Mouse (Mus musculus) limb, embryonic 14.5 days (tissue): ENCODE measurements around the gene Epha8. TPM values are rescaled to one million over a fixed set of nuclear protein-coding genes. Genes with fewer than 3 reads are reported as not detected.

Source experiments
- ATAC-seq: fragments of 200-750 bp; cut with Nextera tagmentation; 2 replicates; pipeline ENCODE4 v1.8.0; 2017; ENCODE audit warnings: low read depth, moderate number of reproducible peaks, moderate TSS enrichment; ENCODE audit not compliant: low FRiP score
- DNase-seq: peaks from one replicate; pipeline ENCODE4 v3.0.0-alpha.2; 2015; ENCODE audit warnings: low spot score
- H3K27ac ChIP-seq: fragments of 300-500 bp; sonication (generic); replicated peaks from 2 replicates; pipeline ENCODE4 v1.5.1; 2014; ENCODE audit warnings: low read depth, mild to moderate bottlenecking, low read length, moderate library complexity, mixed read lengths
- H3K27me3 ChIP-seq: fragments of 300-500 bp; sonication (generic); 2 replicates; pipeline ENCODE4 v1.6.1; 2014; ENCODE audit warnings: low read length, mixed read lengths; ENCODE audit not compliant: control insufficient read depth, insufficient read depth
- H3K36me3 ChIP-seq: fragments of 300-500 bp; sonication (generic); 2 replicates; pipeline ENCODE4 v1.6.1; 2014; ENCODE audit warnings: mild to moderate bottlenecking, low read length, moderate library complexity, mixed read lengths; ENCODE audit not compliant: control insufficient read depth, insufficient read depth
- H3K4me1 ChIP-seq: fragments of 300-500 bp; sonication (generic); 2 replicates; pipeline ENCODE4 v1.6.1; 2014; ENCODE audit warnings: antibody characterized with exemption, low read length, mixed read lengths; ENCODE audit not compliant: control insufficient read depth, insufficient read depth
- H3K4me2 ChIP-seq: fragments of 300-500 bp; sonication (generic); replicated peaks from 2 replicates; pipeline ENCODE4 v1.6.1; 2014; ENCODE audit warnings: low read depth, mild to moderate bottlenecking, low read length, moderate library complexity; ENCODE audit not compliant: severe bottlenecking
- H3K4me3 ChIP-seq: fragments of 300-500 bp; sonication (generic); replicated peaks from 2 replicates; pipeline ENCODE4 v1.5.1; 2014; ENCODE audit warnings: low read length
- H3K9ac ChIP-seq: fragments of 300-500 bp; sonication (generic); 2 replicates; pipeline ENCODE4 v1.6.1; 2014; ENCODE audit warnings: mild to moderate bottlenecking, low read depth, low read length, moderate library complexity; ENCODE audit not compliant: severe bottlenecking
- H3K9me3 ChIP-seq: fragments of 300-500 bp; sonication (generic); 2 replicates; pipeline ENCODE4 v1.6.1; 2016; ENCODE audit warnings: low read length; ENCODE audit not compliant: control insufficient read depth
- POLR2A ChIP-seq: fragments of 200-500 bp; IDR thresholded peaks from 2 replicates; pipeline ENCODE4 v1.8.0; 2012; ENCODE audit warnings: inconsistent platforms, mild to moderate bottlenecking, moderate library complexity, borderline replicate concordance; ENCODE audit not compliant: insufficient read depth, insufficient read length; ENCODE audit errors: extremely low read depth
- WGBS: fragments of 180-500 bp; shearing (Covaris S2); extraction: QIAGEN DNeasy Blood & Tissue Kit; methylation state at CpG from one replicate; pipeline ENCODE4 v1.1.7; 2014; 5-methylcytosine and 5-hydroxymethylcytosine counted together
- polyA plus RNA-seq, 2 experiments: library from polyadenylated mRNA; depleted of rRNA in 1 of 2; stranded (reverse) in 1 of 2; unstranded in 1 of 2; fragments of >200 nt; fragmentation: Nextera tagmentation in 1 of 2; extraction: Ambion mirVana in 1 of 2; gene quantifications; 2 replicates each; pipeline versions ENCODE4 v1.2.1 to v1.2.3; 2012 to 2014

Gene Epha8
- polyA plus RNA-seq, 2 experiments: 1.8 to 6.0 TPM

- no peaks in the 10 kb centered on the region for H3K36me3 ChIP-seq
- H3K4me1 ChIP-seq: no peaks in the 10 kb centered on the region
- H3K4me2 ChIP-seq: no peak overlapping the region
- TF ChIP-seq POLR2A: no peak
- no peaks in the 10 kb centered on the region for H3K9me3 ChIP-seq
- no peak overlapping the region for H3K9ac ChIP-seq
- no peak for ATAC-seq
- no peak for DNase-seq
- peaks cover 67% of the 10 kb centered on the region for H3K27me3 ChIP-seq
- no peak overlapping the region for H3K27ac ChIP-seq
- H3K4me3 ChIP-seq: no peak overlapping the region
Measured at GRCm38 (mm10) chr4:136907809-136908208, 48.8 kb downstream of the Epha8 start.

GRCm38 (mm10) chr4:136907033-136907432, 49.6 kb downstream of the Epha8 start:
- Histone ChIP-seq H3K4me2 (no peak overlapping the region), H3K27ac (no peak overlapping the region), H3K9ac (no peak overlapping the region), H3K4me3 (no peak overlapping the region), H3K4me1 (no peaks in the 10 kb centered on the region), H3K9me3 (no peaks in the 10 kb centered on the region), H3K36me3 (no peaks in the 10 kb centered on the region), H3K27me3 (peaks cover 62% of the 10 kb centered on the region)
- ATAC-seq (no peak), DNase-seq (peak; percentile 88)
- 12% methylated on average over 7 of the region's 7 CpGs for WGBS
- TF ChIP-seq POLR2A: no peak

GRCm38 (mm10) chr4:136904767-136905539, 51.7 kb downstream of the Epha8 start:
- no peak overlapping the region for H3K27ac ChIP-seq
- no peak for ATAC-seq
- no peak overlapping the region for H3K9ac ChIP-seq
- H3K4me3 ChIP-seq: no peak overlapping the region
- H3K4me2 ChIP-seq: no peak overlapping the region
- H3K9me3 ChIP-seq: no peaks in the 10 kb centered on the region
- no peaks in the 10 kb centered on the region for H3K4me1 ChIP-seq
- no peaks in the 10 kb centered on the region for H3K36me3 ChIP-seq
- 1% methylated on average over 23 of the region's 23 CpGs for WGBS
- no peak for DNase-seq
- peaks cover 44% of the 10 kb centered on the region for H3K27me3 ChIP-seq
- no peak for TF ChIP-seq POLR2A

- no peak for TF ChIP-seq POLR2A
- no peaks in the 10 kb centered on the region for H3K36me3 ChIP-seq
- H3K4me2 ChIP-seq: no peak overlapping the region
- DNase-seq: no peak
- ATAC-seq: no peak
- H3K9me3 ChIP-seq: no peaks in the 10 kb centered on the region
- H3K27me3 ChIP-seq: peaks cover 33% of the 10 kb centered on the region; the same call in 1 of the 2 replicates
- H3K4me1 ChIP-seq: no peaks in the 10 kb centered on the region
- WGBS: 62% methylated on average over 7 of the region's 7 CpGs
- H3K27ac ChIP-seq: no peak overlapping the region
- no peak overlapping the region for H3K9ac ChIP-seq
- H3K4me3 ChIP-seq: no peak overlapping the region
Measured at GRCm38 (mm10) chr4:136899154-136899553, 57.5 kb downstream of the Epha8 start.

GRCm38 (mm10) chr4:136898637-136899036, 58.0 kb downstream of the Epha8 start, which contains the start of gene C1qa:
Gene C1qa, minus strand, starts transcription at chr4:136898803.
- 79% methylated on average over 9 of the region's 9 CpGs for WGBS

More at GRCm38 (mm10) chr4:136898637-136899036, 58.0 kb downstream of the Epha8 start, which contains the start of gene C1qa:
- no peak for ATAC-seq
- Histone ChIP-seq H3K36me3 (no peaks in the 10 kb centered on the region), H3K9me3 (no peaks in the 10 kb centered on the region), H3K27me3 (peaks cover 29% of the 10 kb centered on the region; the same call in 1 of the 2 replicates), H3K4me3 (no peak within 1 kb of the TSS), H3K4me2 (no peak within 1 kb of the TSS), H3K9ac (no peak within 1 kb of the TSS), H3K4me1 (no peaks in the 10 kb centered on the region), H3K27ac (no peak within 1 kb of the TSS)
- DNase-seq: no peak
- TF ChIP-seq POLR2A: no peak
